Mouse (Mus musculus) midbrain, embryonic 14.5 days (tissue): ENCODE measurements around the gene Pak6. TPM values are rescaled to one million over a fixed set of nuclear protein-coding genes. Genes with fewer than 3 reads are reported as not detected.

Source experiments
- polyA plus RNA-seq: library from polyadenylated mRNA; unstranded; fragments of >200 nt; fragmentation: Nextera tagmentation; extraction: Ambion mirVana; gene quantifications from 2 replicates; pipeline ENCODE4 v1.2.1, GENCODE M21; 2014

The Pak6 gene
- polyA plus RNA-seq, 1 experiment from 2014 or later = 32.4 TPM

Other genes with a start within 250 kb of the Pak6 start
- gene Srp14, start 183.6 kb upstream of the Pak6 start, polyA plus RNA-seq = 327 and 366 TPM in 2 replicates
- 1.9 and 2.8 TPM in 2 replicates for gene Bmf, start 113.6 kb upstream of the Pak6 start, polyA plus RNA-seq
- 8.4 and 19.7 TPM in 2 replicates for gene Bub1b, start 65.1 kb upstream of the Pak6 start, polyA plus RNA-seq
- gene Ankrd63, start 40.7 kb downstream of the Pak6 start, polyA plus RNA-seq = not detected in 2 replicates
- gene Plcb2, start 65.1 kb downstream of the Pak6 start, polyA plus RNA-seq = 0.40 and 0.74 TPM in 2 replicates
- 25.2 and 30.8 TPM in 2 replicates for gene Inafm2, start 82.5 kb downstream of the Pak6 start, polyA plus RNA-seq
- gene Ccdc9b, start 99.4 kb downstream of the Pak6 start, polyA plus RNA-seq = 0.59 and 0.73 TPM in 2 replicates
- not detected in 2 replicates for gene Phgr1, start 109.5 kb downstream of the Pak6 start, polyA plus RNA-seq
- gene Disp2, start 116.4 kb downstream of the Pak6 start, polyA plus RNA-seq = 49.8 and 50.4 TPM in 2 replicates
- gene Knstrn, start 150.7 kb downstream of the Pak6 start, polyA plus RNA-seq = 17.8 and 32.5 TPM in 2 replicates
- gene Ivd, start 198.7 kb downstream of the Pak6 start, polyA plus RNA-seq = 32.0 and 33.8 TPM in 2 replicates
- 2.0 and 5.2 TPM in 2 replicates for gene Bahd1, start 237.1 kb downstream of the Pak6 start, polyA plus RNA-seq